Mouse (Mus musculus): Measurements from ENCODE around the gene Nrgn.

Nrgn gene

DNA sequence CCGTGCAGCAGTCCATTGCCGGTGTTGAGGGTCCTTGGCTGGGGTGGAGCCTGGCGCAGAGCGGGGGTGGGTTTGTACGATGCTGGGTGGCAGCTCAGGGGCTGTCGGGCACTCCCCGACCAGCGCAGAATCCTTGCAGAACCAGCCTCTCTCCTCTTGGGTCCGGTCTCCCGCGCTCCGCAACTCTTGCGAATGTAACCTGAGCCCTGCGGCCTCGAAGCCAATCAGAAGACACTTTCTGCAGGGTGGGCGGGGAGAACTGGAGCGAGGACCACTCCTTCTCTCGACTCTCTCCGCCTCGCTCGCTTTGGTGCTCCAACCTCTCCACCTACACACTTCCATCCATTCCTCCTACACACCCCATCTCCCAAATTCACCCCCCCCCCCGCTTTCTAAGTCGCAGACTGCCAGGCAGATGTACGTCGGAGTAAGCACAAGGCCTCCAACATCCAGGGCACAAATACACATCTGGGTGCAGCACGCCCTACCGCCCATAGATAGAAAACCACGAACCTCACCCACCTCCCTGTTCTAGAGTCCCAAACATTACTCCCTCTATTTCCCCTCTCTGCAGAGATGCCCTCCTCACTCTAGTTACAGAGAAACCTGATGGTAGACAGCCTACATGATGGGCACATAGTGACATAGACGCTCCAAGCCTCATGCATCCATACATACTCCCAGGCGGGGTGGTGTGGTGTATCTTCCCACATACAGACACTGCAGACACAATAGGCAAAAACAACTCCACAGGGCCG is at the start of gene Nrgn:
Nrgn (minus strand) TSS at position 369 of the 758 bp plus-strand sequence.
- DNase-seq: peak; percentile 88 to 92

DNA sequence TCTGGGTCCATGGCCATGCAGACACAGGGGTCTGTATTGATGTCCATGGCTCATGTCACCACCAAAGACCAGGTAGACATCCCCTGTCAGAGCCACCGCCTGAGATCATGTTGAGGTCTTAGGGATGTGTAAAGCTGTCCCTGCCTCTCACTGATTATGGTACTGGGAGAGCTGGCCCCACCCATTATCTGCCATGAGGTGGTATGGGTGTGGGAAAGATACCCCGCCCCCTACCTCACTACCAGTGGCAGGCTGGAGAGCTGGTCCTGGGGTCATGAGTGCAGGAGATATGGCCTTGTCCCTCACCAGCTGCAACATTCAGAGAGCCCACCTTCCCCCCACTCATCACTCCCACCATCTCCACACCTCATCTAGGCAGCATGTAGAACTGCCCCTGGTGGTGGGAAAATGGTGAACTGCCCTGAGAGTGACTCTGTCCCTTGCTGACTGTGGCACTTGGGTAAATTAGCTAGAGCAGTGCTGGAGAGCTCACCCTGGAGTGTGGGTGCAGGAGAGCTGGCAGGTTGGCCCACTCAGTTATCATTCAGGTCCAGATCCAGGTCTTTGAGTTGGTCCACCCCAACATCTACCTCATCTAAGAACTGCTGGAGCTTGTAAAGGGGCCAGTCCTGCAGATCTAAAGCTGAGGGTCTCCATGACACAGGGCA is 48.0 kb upstream of the Nrgn start:
- no peak for DNase-seq

DNA sequence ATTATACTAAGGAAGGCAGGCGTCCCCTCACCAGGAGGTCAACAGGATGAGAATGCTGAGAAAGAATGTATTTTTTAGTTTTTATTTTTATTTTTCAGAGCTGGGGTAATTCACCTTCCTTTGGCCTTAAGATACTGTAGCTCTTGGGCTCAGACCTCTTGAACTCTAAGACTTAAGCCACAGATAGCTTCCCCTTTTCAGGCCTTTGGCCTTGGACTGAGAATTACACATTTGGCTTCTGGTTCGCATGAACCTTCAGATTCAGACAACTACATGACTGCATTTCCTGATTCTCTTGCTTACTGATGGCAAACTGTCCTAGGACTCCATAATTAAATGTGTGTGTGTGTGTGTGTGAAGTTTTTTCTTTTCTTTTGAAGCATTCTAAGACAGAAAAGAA is 45.9 kb upstream of the Nrgn start:
- DNase-seq: no peak

DNA sequence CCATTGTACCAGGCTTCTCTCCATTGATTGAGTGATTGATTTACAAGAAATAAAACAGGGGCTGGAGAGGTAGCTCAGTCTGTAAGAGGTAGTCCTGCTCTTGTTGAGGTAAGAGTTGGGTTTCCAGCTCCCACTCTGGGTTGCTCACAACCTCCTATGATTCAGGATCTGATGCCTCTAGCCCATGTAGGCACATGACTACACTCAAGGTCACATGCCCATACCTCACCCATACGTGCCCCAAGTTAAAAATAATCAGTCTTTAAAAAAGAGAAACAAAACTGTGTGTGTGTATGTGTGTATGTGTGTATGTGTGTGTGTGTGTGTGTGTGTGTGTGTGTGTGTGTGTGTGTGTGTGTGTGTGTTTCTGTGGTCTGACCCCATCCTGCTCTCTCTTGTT is 42.9 kb upstream of the Nrgn start:
- DNase-seq: no peak

DNA sequence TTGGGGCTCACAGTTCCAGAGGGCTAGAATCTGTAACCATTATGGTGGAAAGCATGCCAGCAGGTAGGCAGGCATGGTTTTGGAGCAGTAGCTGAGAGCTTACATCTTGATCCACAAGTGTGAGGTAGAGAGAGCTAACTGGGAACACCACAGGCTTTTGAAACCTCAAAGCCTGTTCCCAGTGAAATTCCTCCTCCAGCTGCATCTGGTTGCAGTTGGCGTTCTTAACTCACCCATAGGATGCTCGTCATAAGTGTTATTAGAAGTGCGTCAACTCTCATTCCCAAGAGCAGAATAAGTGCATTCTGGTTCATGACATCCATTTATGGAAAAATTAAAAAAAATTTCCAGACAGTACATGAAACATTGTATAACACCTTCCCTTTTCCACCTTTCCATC is 41.0 kb upstream of the Nrgn start:
- DNase-seq: no peak

DNA sequence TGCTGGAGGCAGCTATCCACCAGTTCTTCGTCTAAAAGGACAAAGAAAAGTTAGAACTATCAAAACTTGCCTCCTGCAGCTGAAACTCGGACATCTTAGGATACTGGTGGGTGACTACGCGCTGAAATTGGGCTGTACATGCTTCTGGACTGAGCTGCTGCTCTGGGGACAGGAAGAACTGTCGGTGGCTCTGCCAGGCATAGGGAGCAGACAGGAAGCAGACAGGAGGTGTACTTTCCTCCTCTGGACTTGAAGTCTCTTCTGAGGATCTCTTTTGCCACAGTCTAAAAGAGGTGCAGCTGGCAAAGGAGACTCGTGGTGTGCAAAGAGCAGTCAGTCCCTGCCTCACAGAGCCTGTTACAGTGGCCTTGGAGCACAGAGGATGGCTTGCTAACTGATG is 39.9 kb upstream of the Nrgn start:
- peak in 1 of 2 experiments; percentile 6 for DNase-seq

DNA sequence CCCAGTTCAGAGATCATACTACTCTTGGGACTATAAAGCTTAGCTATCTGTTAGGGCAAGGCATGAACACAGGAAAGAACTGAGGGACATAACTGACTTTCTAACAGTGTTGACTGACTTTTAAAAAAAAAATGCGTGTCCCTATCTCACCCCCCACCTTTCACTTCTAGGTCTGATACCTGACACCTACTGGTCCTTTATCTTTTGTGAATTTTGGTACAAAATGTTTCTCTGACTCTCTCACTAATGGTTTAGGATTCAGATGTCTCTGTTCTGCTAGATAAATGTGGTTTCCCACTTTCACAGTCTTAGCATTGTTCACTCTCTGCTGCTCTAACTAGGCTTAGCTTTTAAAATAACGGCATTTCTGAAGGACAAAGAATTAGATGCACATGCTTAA is 39.3 kb upstream of the Nrgn start:
- DNase-seq: no peak

DNA sequence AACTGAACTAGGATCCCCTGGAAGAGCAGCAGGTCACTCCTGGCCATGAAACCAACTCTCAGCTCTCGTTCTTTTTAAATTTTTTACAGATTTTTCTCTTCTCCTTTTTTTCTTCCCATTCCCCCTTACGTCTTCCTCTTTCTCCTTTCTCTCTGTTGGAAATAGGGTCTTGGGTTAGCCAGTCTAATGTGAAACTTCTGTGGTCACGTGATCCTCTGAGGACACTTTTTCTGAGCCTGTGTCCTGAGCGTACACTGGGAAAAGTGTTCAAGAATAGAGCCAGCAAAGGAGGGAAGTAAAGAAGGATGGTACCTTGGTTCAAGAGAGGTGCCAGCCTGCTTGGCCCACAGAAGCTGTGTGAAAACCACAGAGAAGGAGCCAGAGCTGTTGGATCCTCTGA is 37.7 kb upstream of the Nrgn start:
- DNase-seq: no peak

DNA sequence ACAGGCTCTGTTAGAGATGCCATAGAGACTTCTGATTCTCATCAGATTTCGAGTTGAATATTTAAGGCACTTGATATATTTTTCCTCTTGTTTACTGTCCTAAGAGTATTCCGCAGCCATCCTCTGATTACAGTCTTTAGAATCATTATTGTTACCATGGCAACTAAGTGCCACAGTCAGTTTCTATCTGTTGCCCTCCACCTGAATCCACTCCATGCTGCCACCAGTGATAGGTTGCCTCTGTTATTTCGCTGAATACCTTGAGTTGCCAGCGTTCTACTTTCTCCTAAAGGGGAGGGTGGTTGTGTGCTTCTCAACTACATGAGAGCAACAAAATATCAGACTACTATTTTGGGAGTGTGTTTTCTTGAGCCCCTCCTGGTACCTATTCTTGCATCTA is 34.0 kb upstream of the Nrgn start:
- DNase-seq: no peak

DNA sequence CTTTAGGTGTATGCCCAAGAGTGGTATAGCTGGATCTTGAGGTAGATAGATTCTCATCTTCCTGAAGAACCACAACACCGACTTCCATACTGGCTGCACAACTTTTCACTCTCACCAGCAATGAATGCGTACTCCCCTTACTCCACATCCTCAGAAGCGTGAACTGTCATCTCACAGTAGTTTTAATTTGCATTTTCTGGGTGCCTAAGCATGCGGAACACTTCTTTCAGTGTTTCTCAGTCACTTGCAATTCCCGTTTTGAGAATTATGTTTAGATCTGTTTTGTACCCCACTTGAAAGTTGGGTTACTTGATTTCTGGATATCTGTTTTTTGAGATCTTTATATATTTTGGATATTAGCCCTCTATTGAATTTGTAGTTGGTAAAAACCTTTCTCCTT is 30.9 kb upstream of the Nrgn start:
- no peak for DNase-seq

DNA sequence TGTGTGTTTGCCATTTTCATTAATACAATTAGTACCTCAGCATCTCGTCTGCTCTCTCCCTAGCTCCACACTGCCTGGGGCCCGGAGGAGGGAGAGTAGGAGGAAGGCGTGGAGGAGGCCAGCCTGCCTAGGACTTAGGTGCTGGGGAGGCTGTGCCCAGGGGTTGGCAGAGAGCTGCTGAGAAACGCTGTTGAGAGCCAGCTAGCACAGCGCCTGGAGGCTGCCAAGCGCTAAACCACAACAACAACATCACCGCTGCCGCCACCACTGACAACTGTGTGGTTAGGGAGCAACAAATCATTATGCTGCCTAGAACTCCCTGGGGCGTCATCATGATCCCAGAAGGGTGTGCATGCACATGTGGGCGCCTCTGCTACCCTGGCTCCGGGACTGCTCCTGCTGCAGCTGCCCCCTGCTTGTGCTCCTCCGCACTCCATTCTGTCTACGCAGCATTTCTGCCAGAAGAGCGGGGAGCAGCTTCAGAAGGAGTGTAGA is 23.8 kb upstream of the Nrgn start:
- peak; percentile 4 to 14 for DNase-seq

DNA sequence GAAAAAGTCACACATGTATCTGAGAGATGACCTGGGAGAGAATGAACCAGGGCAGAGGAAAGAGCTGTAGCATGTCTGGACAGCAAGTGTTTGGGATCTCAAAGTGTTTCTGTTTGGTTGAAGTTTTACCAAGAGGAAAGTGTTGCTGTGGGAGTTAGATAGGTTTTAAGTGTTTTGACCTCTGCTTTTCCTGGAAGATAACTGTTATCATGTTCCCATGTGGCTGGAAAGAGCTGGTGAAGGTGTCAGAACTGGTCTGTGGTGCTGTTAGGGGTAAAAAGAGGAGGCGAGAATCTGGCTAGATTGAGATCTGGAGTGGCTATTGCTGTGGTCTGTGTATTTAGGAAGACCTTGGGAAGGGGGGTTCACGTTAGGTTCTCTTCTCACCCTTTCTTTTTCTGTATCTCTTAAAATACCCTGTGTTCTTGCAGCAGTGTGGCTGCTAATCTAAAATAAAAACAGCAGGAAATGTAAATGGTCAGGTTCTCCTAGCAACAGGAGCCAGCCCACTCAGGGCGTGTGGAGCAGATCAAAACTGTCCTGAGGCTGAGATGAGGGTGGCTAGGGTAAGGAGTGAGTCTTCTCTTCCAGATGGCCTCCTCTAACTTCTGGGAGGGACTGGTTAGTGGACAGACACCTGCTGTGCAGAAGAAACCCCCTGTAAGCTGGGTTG is 19.6 kb upstream of the Nrgn start:
- no peak for DNase-seq

DNA sequence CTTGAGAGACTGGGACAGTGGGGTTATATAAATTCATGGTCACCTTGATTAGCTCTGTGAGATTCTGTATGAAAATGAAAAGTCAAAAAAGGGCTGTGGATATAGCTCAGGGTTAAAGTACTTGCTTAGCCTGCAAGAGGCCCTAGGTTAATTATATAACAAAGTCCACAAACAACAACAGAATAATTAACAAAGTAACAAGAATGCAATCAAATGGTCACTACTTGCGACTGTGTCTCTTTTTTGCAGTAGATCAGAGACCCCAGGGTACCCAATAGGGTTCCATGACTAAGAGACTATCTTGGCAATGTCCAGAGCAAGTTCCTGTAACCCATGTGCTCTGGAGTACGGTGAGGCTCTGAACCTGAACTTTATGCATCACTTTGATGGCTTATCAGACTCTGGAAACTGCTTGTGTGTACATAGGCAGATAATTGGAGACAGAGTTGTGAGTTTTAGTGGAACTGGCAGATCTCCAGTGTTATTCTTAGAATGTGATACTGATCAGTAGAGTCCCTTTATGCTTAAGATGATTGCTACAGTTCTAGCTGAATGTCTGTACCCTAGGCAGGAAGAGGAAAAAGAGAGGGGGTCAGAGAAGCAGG is 16.6 kb upstream of the Nrgn start:
- DNase-seq: no peak

DNA sequence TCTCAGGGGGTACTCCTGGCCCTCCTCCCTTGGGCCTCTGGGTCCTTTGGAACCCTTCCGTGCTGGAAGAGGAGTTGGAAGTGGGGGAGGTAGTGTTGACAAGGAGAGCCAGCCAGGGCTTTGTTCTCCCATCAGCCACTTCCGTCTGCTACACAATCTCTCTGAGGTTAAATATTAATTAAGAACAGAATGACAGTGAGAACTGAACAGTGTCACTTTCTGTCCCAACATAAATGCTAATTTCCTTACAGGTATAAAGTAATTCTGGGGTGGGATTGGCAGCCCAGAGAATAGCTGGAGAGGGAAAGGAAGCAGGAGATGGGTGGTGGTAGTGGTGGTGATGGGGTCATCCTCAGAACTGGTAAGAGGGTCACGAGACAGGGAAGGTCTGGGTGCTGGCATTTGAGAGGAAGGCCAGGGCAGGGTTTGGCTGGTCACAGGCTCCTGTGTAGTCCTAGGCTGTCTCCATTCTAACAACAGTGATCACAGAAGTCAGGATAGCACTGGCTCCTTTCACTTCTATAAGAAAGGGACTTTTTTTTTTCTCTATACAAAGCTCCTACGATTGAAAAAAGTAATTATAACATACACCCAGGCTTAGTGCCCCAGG is 16.0 kb upstream of the Nrgn start:
- DNase-seq: peak in 1 of 2 experiments; percentile 27

DNA sequence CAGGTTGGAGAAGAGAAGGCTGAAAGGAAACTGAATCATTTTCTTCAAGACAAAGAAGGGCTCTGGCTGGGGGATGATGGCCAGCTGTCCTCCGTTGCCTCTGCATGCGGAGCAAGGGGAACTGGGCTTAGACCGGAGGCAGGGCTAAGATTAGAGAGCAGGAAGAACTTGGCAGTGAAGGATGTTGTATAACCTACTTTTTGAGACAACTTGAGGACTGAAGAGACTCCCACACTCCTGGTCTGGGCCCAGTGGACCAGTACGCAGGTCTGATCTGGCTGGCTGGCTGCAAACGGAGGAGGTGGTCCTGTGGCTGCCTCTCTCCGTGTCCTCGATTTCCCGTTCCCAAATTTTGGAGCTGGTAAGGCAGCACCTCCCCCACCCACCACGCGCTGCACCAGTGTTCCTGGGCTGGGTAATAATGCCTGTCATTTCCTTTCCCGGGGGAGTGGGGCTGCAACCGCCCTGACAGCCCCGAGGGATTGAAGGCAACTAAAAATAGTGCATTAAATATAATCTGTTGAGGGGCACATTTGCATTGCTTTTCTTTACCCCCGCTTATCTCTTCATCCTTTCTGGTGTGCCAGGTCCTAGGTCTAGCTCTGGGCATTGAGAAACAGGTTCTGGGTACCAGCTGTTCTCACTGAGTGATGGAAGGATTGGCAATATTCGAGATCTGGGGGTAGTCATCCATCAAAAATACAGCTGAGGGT is 15.3 kb upstream of the Nrgn start:
- peak; percentile 48 to 61 for DNase-seq

DNA sequence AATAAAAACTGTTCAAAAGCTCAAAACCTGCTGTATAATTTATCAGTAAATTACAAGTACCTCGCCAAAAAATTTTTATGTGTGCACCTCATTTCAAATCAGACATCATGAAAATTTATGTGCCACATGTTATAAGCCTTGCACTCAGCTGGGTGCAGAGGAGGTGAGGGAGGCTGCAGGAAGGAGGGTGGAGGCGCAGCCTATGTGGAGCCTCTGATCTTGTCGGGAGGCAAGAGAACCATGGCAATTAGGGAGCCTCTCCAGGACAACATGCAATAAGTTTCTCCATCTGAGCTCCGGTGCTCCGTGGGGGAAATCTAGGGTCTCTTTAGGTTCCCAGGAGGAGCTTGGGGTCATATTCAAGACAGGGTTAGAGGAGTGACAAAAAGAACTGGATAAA is 14.8 kb upstream of the Nrgn start:
- peak in 1 of 2 experiments; percentile 13 for DNase-seq

DNA sequence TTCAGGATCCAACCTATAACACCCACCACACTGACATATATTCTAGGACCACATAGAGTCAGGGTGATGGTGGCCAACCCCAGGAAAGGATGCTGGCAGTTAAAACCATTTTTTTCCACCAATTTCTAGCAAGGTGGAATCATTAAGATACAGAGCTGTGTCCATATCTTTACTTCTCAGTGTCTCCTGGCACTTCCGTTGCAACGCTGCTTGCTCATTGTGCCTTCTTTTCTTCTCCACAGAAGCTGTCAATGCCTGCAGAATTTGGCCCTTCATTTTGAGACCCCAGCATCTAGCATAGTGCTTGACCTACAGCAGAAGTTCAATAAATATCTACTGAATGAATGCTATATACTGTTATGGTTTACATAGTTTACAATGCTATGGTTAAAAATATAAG is 14.3 kb upstream of the Nrgn start:
- DNase-seq: no peak

DNA sequence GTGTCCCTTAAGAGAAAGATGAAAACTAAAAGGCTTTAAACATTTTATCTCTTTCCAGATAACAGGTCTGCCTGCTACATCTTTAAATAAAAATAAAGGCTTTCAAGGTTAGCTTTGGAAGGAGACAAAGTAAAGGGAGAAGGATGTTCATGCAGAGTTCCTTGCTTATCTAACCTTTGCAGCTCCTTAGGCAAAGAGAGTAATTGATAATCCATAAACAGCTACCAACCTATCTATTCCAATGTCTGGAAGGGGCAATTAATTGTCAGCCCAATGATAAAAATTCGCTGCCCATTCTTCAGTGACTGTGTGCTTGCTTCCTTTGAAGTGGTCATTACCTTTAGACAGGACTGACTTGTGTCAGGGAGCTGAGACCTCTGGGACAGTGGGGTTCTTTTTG is 11.1 kb upstream of the Nrgn start:
- no peak for DNase-seq

DNA sequence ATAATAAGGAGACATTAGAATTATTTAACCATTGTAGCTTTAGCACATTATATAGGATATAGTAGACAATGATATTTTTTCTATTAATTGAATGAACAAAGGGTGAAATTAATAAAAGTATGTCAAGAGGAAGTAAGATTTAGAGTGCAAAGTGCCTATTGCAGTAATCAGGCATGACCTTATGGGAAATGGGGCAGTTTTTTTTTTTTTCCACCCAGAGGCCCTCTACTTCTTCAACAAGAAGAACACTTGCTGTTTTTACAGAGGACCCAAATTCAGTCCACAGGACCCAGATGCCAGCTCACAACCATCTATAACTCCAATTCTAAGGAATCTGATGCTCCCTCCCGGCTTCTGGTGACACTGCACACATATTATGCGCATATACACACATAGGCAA is 7.9 kb upstream of the Nrgn start:
- DNase-seq: no peak

DNA sequence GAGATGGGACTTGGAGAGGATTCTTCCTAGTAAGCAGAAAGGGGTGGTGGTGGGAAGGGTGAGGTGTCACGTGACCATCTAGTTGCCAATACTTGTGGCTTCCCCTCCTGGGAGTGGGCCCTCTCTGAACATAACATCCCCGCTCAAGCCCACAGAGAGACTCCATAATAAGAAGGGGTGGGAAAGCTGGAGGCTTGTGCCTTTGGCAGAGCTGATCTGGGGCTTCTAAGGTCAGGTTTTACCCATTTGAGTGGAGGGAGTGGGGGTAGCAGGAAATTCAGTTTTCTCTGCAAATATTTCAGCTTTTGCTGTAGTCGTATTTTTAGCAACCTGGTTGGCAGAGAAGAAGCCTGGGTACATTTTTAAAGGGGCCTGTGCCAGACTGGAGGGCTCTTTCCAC is 3.7 kb upstream of the Nrgn start:
- no peak for DNase-seq

DNA sequence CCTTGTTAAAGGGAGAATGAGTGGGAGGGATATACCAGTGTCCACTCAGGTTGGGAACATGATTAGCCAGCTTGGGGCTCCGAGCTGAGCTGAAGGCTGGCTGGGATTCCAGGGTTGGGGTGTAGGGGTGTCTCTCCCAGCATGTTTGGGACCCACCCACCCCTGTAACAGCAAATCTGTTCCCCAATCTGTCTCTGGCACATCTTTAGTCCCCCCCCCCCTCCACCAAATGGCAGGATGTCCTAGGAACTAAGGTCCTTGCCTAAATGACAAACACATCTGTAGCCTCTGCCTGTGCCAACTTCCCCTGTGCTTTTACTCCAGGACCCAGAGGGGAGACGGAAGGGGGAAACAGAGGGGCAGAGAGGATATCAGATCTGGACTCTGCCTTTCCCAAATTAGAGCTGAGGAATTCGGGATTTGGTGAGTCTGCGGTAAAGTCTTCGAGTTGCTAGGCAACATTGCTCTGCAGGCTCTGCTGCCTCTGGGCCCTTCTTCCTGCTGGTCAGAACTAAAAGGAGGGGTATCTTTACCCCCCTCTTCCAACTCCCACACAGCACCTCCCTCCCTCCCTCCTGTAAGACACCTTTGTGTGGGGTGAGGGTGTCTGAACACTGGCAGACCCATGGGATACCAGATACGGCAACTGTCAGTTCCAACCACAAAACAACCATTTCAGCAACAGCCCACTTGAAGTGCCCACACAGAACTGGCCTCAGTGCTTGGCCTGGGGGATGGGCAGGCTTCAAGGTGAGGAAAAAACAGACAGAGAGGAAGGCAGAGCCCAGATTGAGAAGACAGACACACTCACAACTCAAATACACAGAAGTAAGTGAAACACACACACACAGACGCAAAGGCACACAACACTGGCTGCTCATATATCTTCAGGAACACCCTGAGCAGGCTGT is 2.4 kb upstream of the Nrgn start, which contains the start of gene Siae:
Siae (plus strand) TSS at position 861 of the 911 bp plus-strand sequence.
- DNase-seq: no peak
